In the genomic region with DNA sequence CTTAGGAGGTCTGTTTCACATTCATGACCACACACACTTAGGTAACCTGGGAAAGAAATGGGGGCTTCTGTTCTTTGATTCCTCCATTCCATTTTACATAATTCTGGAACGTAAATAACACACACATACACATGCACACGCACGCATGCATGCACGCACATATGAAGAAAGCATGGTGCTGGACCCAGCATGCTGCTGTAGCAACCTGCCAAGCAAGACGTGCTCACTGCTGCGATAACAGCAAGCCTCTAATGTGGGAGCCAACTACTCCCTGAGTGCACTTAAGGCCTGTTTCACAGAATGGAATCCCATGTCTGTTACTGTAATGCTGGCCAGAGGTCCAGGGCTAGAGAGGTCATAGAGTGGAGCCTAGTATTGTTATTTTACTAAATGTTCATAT, we compare ENCODE assay signal across 1 mouse cellular context.
TF ChIP-seq lines count a peak whose summit lies in the region.

No protein-coding gene starts in this region.

TF ChIP-seq in myocyte, 11 proteins besides CTCF, POLR2A, EP300 and RAD21 (continued from another document):
- TF ChIP-seq MYOG (IDR thresholded peaks at IDR 0.05; ENCODE audit: control insufficient read depth in 1 of 3, insufficient read depth in 1 of 3, insufficient read length in 2 of 3, low read depth in 2 of 3) = no peak
- TF ChIP-seq TCF12 (IDR thresholded peaks at IDR 0.05; ENCODE audit: insufficient read depth, poor library complexity, severe bottlenecking) = no peak
- no peak for TF ChIP-seq MAX (IDR thresholded peaks at IDR 0.05; ENCODE audit: low read depth)
- TF ChIP-seq USF1 (IDR thresholded peaks at IDR 0.05; ENCODE audit: low read depth) = no peak
